Comparison of ENCODE assay signal across 10 mouse cellular contexts in genomic region chr15:36892576-36893205, GRCm38 (mm10).
DNase-seq lines count a peak whose midpoint lies in the region; ATAC-seq lines count a peak whose summit lies in the region.
"Had no signal": no experiment of that assay in that cellular context is flagged by ENCODE, and none has a peak within 500 bp of the region (broad histone marks: within the 10 kb centered on the region; RNA-seq: fewer than 3 reads in every experiment).

No protein-coding gene starts in this region.

- H3K9ac ChIP-seq in heart, embryonic 16.5 days (ENCODE audit: low read length): no peak overlapping the region
- H3K9ac ChIP-seq in hindbrain, embryonic 13.5 days: peak overlapping the region; percentile 59; the same call in 1 of the 2 replicates
- H3K9ac ChIP-seq in midbrain, embryonic 15.5 days: peak overlapping the region; percentile 31

- 25% methylated on average over 15 of the region's 15 CpGs for WGBS in heart, embryonic 16.5 days
- WGBS in hindbrain, embryonic 13.5 days: 12% methylated on average over 15 of the region's 15 CpGs
- 9% methylated on average over 15 of the region's 15 CpGs for WGBS in midbrain, embryonic 15.5 days

- no peak overlapping the region for H3K4me3 ChIP-seq in heart, embryonic 16.5 days (ENCODE audit: low read length)
- 0 out of 2 replicates have a peak overlapping the region, but pooled peaks have one; percentile 3 for H3K4me3 ChIP-seq in hindbrain, embryonic 13.5 days
- H3K4me3 ChIP-seq in midbrain, embryonic 15.5 days: peak overlapping the region; percentile 0; the same call in 1 of the 2 replicates

- peak overlapping the region; percentile 27; the same call in 1 of the 2 replicates for H3K4me2 ChIP-seq in heart, embryonic 16.5 days (ENCODE audit: low read depth, low read length)
- H3K4me2 ChIP-seq in hindbrain, embryonic 13.5 days: peak overlapping the region; percentile 43
- peak overlapping the region; percentile 41 for H3K4me2 ChIP-seq in midbrain, embryonic 15.5 days

- intact Hi-C loops in heart, postnatal 25 days (cut with DNase I): no loop called here

- H3K4me1 ChIP-seq in heart, embryonic 16.5 days (ENCODE audit: control insufficient read depth, insufficient read depth, low read length): 0 out of 2 replicates have a peak, but pooled peaks cover 3% of the 10 kb centered on the region
- H3K4me1 ChIP-seq in hindbrain, embryonic 13.5 days (replicated peaks): peaks cover 19% of the 10 kb centered on the region
- H3K4me1 ChIP-seq in midbrain, embryonic 15.5 days: peaks cover 16% of the 10 kb centered on the region

- H3K36me3 ChIP-seq in heart, embryonic 16.5 days (ENCODE audit: control insufficient read depth, insufficient read depth): no peaks in the 10 kb centered on the region
- H3K36me3 ChIP-seq in hindbrain, embryonic 13.5 days: no peaks in the 10 kb centered on the region
- H3K36me3 ChIP-seq in midbrain, embryonic 15.5 days (replicated peaks): no peaks in the 10 kb centered on the region

- no peaks in the 10 kb centered on the region for H3K9me3 ChIP-seq in heart, embryonic 16.5 days (replicated peaks; ENCODE audit: control insufficient read depth, low read length)
- H3K9me3 ChIP-seq in hindbrain, embryonic 13.5 days: no peaks in the 10 kb centered on the region
- H3K9me3 ChIP-seq in midbrain, embryonic 15.5 days: no peaks in the 10 kb centered on the region

- no peaks in the 10 kb centered on the region for H3K27me3 ChIP-seq in heart, embryonic 16.5 days (ENCODE audit: control insufficient read depth, insufficient read depth, low read length)
- peaks cover 10% of the 10 kb centered on the region; the same call in 1 of the 2 replicates for H3K27me3 ChIP-seq in hindbrain, embryonic 13.5 days
- H3K27me3 ChIP-seq in midbrain, embryonic 15.5 days (replicated peaks): no peaks in the 10 kb centered on the region

- no peak overlapping the region for H3K27ac ChIP-seq in heart, embryonic 16.5 days (ENCODE audit: low read length)
- H3K27ac ChIP-seq in hindbrain, embryonic 13.5 days: peak overlapping the region; percentile 30
- H3K27ac ChIP-seq in midbrain, embryonic 15.5 days: peak overlapping the region; percentile 57; the same call in 1 of the 2 replicates

- DNase-seq in heart, postnatal 25 days (ENCODE audit: low spot score): no peak
- DNase-seq in cerebellum, postnatal 10 days: peak; percentile 50 to 59
- DNase-seq in ovary, postnatal 10 days (ENCODE audit: low spot score): no peak
- DNase-seq in spleen, adult 18-20 months: no peak
- no peak for DNase-seq in T-cell, adult 2 months (ENCODE audit: low spot score)
- DNase-seq: adrenal gland, postnatal 25 days; layer of hippocampus, adult 9-11 months had no signal

- ATAC-seq in heart, embryonic 16.5 days (replicated peaks; ENCODE audit: extremely low read depth, insufficient read depth, low FRiP score): no peak
- ATAC-seq in hindbrain, embryonic 13.5 days (ENCODE audit: low FRiP score): 0 out of 2 replicates have a peak, but pooled peaks have one; percentile 37
- ATAC-seq in midbrain, embryonic 15.5 days (replicated peaks): peak; percentile 70

Comparison
In these comparisons a context has a peak if more than half of its experiments do, and no peak if none do; other contexts are left out.
1. DNase-seq: peak in cerebellum, postnatal 10 days (2 of 2); none in heart, postnatal 25 days (single experiment), ovary, postnatal 10 days (single experiment), spleen, adult 18-20 months (0 of 2) and T-cell, adult 2 months (single experiment).
2. Peak in every context shown above with its lines, with median percentiles within 50 percentile points of each other: H3K4me2 ChIP-seq.